In the genomic region with DNA sequence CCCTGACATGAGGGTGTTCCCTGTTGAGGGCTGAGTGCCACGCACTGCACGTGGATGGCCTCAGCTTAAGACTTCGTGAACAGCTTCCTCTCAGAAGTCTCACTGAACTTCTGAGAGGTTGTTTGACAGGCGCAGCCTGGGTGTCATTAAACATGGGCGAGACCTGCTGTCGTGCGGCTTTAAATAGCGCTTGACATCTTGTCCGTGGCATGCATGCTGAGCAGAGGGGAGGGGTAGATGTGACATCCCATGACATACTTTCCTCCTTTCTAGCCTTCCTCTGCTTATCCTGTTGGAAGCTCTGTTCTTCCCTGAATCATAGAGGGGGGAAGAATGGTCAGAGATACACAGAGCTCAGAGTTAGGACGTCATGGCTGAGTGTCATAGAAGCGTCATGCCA, we compare ENCODE assay signal across 9 mouse cellular contexts. TPM values are rescaled to one million over a fixed set of nuclear protein-coding genes. Genes with fewer than 3 reads are reported as not detected.
A peak's percentile ranks its signal among the peaks of the same experiment; 100 is the strongest.
DNase-seq lines count a peak whose midpoint lies in the region; TF ChIP-seq lines count a peak whose summit lies in the region.
"Had no signal": no experiment of that assay in that cellular context is flagged by ENCODE, and none has a peak within 500 bp of the region (broad histone marks: within the 10 kb centered on the region; RNA-seq: fewer than 3 reads in every experiment).

No protein-coding gene starts in this region.

- TF ChIP-seq POLR2A in lung, adult 2 months (IDR thresholded peaks at IDR 0.05; ENCODE audit: borderline replicate concordance, extremely low read depth, low read depth, low read length) = no peak

- 25% methylated on average over 11 of the region's 11 CpGs for WGBS in lung, adult 2 months

- no peak overlapping the region for H3K4me3 ChIP-seq in lung, adult 2 months (replicated peaks; ENCODE audit: extremely low read depth, low read depth, low read length)

- DNase-seq in lung, adult 18-20 months = peak; percentile 27 to 42
- no peak for DNase-seq in lung, adult 2 months
- peak; percentile 36 for DNase-seq in cerebellum, adult 8-10 months
- peak; percentile 52 for DNase-seq in heart, adult 8-10 months (ENCODE audit: low spot score)
- peak; percentile 50 to 66 for DNase-seq in lung, postnatal 4 days
- no peak for DNase-seq in frontal cortex, adult 2 months (ENCODE audit: extremely low spot score in 1 of 2, low spot score in 1 of 2)
- no peak for DNase-seq in spleen, adult 18-20 months
- DNase-seq: adrenal gland, adult 8-10 months; kidney, adult 2 months had no signal

- H3K4me1 ChIP-seq in lung, adult 2 months (ENCODE audit: control insufficient read depth, insufficient read depth, low read length) = peaks cover 26% of the 10 kb centered on the region

- TF ChIP-seq CTCF in lung, adult 2 months (IDR thresholded peaks at IDR 0.05; ENCODE audit: insufficient read depth, low read length) = no peak

RNA-seq across cellular contexts. Expression of a gene that starts 21.9 kb away (rescaled TPM):
- 39.3 and 47.5 TPM in 2 replicates for polyA plus RNA-seq in lung, adult 2 months (2012; rRNA removed)
- 100 to 1,000 TPM in 2 of 4 experiments, 10 to 100 TPM in 2; 78.8 to 113 (median 105) TPM for total RNA-seq in heart, adult 8-10 months (2022)
- 16.2 and 17.0 TPM in 2 replicates for polyA plus RNA-seq in frontal cortex, adult 2 months (2012; rRNA removed)

Comparison
In these comparisons a context has a peak if more than half of its experiments do, and no peak if none do; other contexts are left out.
1. DNase-seq: peak in lung, adult 18-20 months (2 of 2), cerebellum, adult 8-10 months (single experiment), heart, adult 8-10 months (single experiment) and lung, postnatal 4 days (2 of 2); none in lung, adult 2 months (single experiment), frontal cortex, adult 2 months (0 of 2) and spleen, adult 18-20 months (0 of 2).